Mouse (Mus musculus): ENCODE data around the gene Rmi2.
"Not testable (repeated sequence)": the region's sequence is repeated elsewhere in the genome, so short reads cannot be mapped to it uniquely, and the experiment has no call there.

The Rmi2 gene

GRCm38 (mm10) chr16:10844319-10844670 lies 9.4 kb downstream of the Rmi2 start:
- TF ChIP-seq POU5F1 (IDR thresholded peaks at IDR 0.05; ENCODE audit: borderline replicate concordance, low read length) (no peak), CTCF (conservative IDR thresholded peaks at IDR 0.05; ENCODE audit: low read length) (no peak), NANOG (IDR thresholded peaks at IDR 0.05; ENCODE audit: borderline replicate concordance, low read length) (no peak)
- peaks cover 12% of the 10 kb centered on the region for H3K36me3 ChIP-seq (ENCODE audit: insufficient read depth, low read length)

GRCm38 (mm10) chr16:10845952-10846351 lies 11.1 kb downstream of the Rmi2 start:
- Histone ChIP-seq H3K4me1 (replicated peaks; ENCODE audit: low read depth, low read length) (peaks cover 41% of the 10 kb centered on the region), H3K9me3 (ENCODE audit: low read length) (no peaks in the 10 kb centered on the region), H3K36me3 (ENCODE audit: insufficient read depth, low read length) (no peaks in the 10 kb centered on the region), H3K27me3 (ENCODE audit: insufficient read depth, low read length) (no peaks in the 10 kb centered on the region), H3K4me3 (replicated peaks; ENCODE audit: low read length) (no peak overlapping the region)
- TF ChIP-seq NANOG (IDR thresholded peaks at IDR 0.05; ENCODE audit: borderline replicate concordance, low read length) (no peak), CTCF (conservative IDR thresholded peaks at IDR 0.05; ENCODE audit: low read length) (no peak), POU5F1 (IDR thresholded peaks at IDR 0.05; ENCODE audit: borderline replicate concordance, low read length) (no peak)

More at GRCm38 (mm10) chr16:10844319-10844670, 9.4 kb downstream of the Rmi2 start:
- H3K27me3 ChIP-seq (ENCODE audit: insufficient read depth, low read length), result no peaks in the 10 kb centered on the region
- H3K9me3 ChIP-seq (ENCODE audit: low read length), result no peaks in the 10 kb centered on the region
- H3K4me1 ChIP-seq (replicated peaks; ENCODE audit: low read depth, low read length), result peaks cover 51% of the 10 kb centered on the region
- peak overlapping the region; percentile 63 for H3K4me3 ChIP-seq (replicated peaks; ENCODE audit: low read length)

- Histone ChIP-seq H3K4me3 (replicated peaks; ENCODE audit: low read length) (no peak overlapping the region), H3K27me3 (ENCODE audit: insufficient read depth, low read length) (no peaks in the 10 kb centered on the region), H3K4me1 (replicated peaks; ENCODE audit: low read depth, low read length) (peaks cover 36% of the 10 kb centered on the region), H3K9me3 (ENCODE audit: low read length) (no peaks in the 10 kb centered on the region), H3K36me3 (ENCODE audit: insufficient read depth, low read length) (no peaks in the 10 kb centered on the region)
- peak; percentile 63 for TF ChIP-seq CTCF (conservative IDR thresholded peaks at IDR 0.05; ENCODE audit: low read length)
- TF ChIP-seq POU5F1 (IDR thresholded peaks at IDR 0.05; ENCODE audit: borderline replicate concordance, low read length), result no peak
Measured at GRCm38 (mm10) chr16:10846503-10846902, 11.6 kb downstream of the Rmi2 start.

GRCm38 (mm10) chr16:10849965-10850861 lies 15.4 kb downstream of the Rmi2 start:
- peaks cover 13% of the 10 kb centered on the region for H3K4me1 ChIP-seq (replicated peaks; ENCODE audit: low read depth, low read length)
- H3K4me3 ChIP-seq (replicated peaks; ENCODE audit: low read length), result no peak overlapping the region

DNA sequence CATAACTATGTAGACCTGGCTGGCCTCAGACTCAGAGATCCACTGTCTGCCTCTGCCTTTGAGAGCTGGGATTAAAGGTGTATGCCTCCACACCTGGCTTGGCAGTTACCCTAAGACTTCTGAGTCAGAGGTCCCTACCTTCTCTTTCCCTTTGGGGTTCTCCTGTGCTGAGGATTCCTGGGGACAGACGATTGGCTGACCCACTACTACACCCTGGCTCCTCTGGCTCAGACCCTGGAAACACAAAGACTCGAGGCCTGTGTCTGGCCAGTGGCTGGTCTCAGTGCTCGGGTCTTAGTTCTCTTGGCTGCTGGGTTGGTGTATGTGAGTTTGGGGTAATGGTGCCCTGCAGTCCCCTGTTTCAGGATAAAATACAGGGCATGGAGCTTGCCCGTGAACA lies 16.0 kb downstream of the Rmi2 start:
- H3K4me3 ChIP-seq (replicated peaks; ENCODE audit: low read length), result no peak overlapping the region
- TF ChIP-seq CTCF (conservative IDR thresholded peaks at IDR 0.05; ENCODE audit: low read length) (no peak), POU5F1 (IDR thresholded peaks at IDR 0.05; ENCODE audit: borderline replicate concordance, low read length) (no peak), NANOG (IDR thresholded peaks at IDR 0.05; ENCODE audit: borderline replicate concordance, low read length) (no peak)
- no peaks in the 10 kb centered on the region for H3K36me3 ChIP-seq (ENCODE audit: insufficient read depth, low read length)
- H3K27me3 ChIP-seq (ENCODE audit: insufficient read depth, low read length), result no peaks in the 10 kb centered on the region
- H3K9me3 ChIP-seq (ENCODE audit: low read length), result no peaks in the 10 kb centered on the region
- peaks cover 12% of the 10 kb centered on the region for H3K4me1 ChIP-seq (replicated peaks; ENCODE audit: low read depth, low read length)

More at GRCm38 (mm10) chr16:10849965-10850861, 15.4 kb downstream of the Rmi2 start:
- Histone ChIP-seq H3K36me3 (ENCODE audit: insufficient read depth, low read length) (no peaks in the 10 kb centered on the region), H3K9me3 (ENCODE audit: low read length) (no peaks in the 10 kb centered on the region), H3K27me3 (ENCODE audit: insufficient read depth, low read length) (no peaks in the 10 kb centered on the region)
- TF ChIP-seq NANOG (IDR thresholded peaks at IDR 0.05; ENCODE audit: borderline replicate concordance, low read length) (no peak), POU5F1 (IDR thresholded peaks at IDR 0.05; ENCODE audit: borderline replicate concordance, low read length) (no peak), CTCF (conservative IDR thresholded peaks at IDR 0.05; ENCODE audit: low read length) (no peak)

- not testable (repeated sequence) for H3K36me3 ChIP-seq (ENCODE audit: insufficient read depth, low read length); H3K4me3 ChIP-seq (replicated peaks; ENCODE audit: low read length); H3K9me3 ChIP-seq (ENCODE audit: low read length); H3K27me3 ChIP-seq (ENCODE audit: insufficient read depth, low read length); H3K4me1 ChIP-seq (replicated peaks; ENCODE audit: low read depth, low read length)
Measured at GRCm38 (mm10) chr16:10852216-10852615, 17.4 kb downstream of the Rmi2 start.

DNA sequence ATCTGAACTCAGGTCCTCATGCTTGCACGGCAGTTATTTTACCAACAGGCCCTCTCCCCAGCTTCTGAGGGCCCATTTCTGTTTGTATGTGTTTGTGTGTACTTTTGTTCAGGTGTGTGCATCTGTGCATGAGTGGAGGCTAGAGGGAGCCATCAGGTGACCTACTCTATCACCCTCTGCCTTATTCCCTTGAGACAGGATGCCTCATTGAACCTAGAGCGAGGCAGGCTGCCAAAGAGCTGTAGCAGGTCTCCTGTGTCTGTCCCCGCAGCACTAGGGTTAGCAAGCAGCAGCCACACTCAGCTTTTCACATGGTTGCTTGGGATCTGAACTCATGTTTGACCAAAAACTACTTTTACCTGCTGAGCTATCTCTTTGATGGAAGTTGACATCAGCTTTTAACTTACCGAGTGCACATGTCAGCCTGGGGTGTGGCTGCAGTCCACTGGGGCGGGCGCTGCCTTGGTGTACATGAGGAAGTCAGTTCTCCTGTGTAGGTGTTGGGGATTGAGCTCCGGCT lies 24.9 kb downstream of the Rmi2 start:
- no peaks in the 10 kb centered on the region for H3K27me3 ChIP-seq (ENCODE audit: insufficient read depth, low read length)
- H3K4me1 ChIP-seq (replicated peaks; ENCODE audit: low read depth, low read length), result peaks cover 16% of the 10 kb centered on the region
- H3K36me3 ChIP-seq (ENCODE audit: insufficient read depth, low read length), result no peaks in the 10 kb centered on the region
- no peaks in the 10 kb centered on the region for H3K9me3 ChIP-seq (ENCODE audit: low read length)
- H3K4me3 ChIP-seq (replicated peaks; ENCODE audit: low read length), result no peak overlapping the region
- TF ChIP-seq CTCF (conservative IDR thresholded peaks at IDR 0.05; ENCODE audit: low read length), result no peak
- no peak for TF ChIP-seq POU5F1 (IDR thresholded peaks at IDR 0.05; ENCODE audit: borderline replicate concordance, low read length)
- no peak for TF ChIP-seq NANOG (IDR thresholded peaks at IDR 0.05; ENCODE audit: borderline replicate concordance, low read length)

DNA sequence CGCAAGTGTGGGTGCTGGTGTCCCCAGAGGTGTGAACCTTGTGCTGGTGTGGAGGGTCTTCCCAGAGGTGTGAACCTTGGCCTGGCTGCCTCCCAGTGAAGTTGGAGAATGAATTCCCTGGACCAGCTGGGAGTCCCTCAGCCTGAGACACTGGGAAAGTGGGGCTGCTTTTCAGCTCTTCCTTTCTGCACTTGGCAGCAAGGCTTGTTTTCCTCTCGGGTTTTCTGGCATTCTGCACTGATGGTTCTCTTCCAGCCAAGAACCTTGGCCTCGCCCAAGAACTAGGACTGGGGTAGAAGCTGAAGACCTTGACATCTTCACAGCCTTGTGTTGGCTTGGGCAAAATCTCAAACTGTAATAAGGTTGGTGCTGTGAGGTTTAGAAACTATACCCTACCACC lies 26.5 kb downstream of the Rmi2 start:
- H3K4me1 ChIP-seq (replicated peaks; ENCODE audit: low read depth, low read length), result peaks cover 18% of the 10 kb centered on the region
- no peak for TF ChIP-seq POU5F1 (IDR thresholded peaks at IDR 0.05; ENCODE audit: borderline replicate concordance, low read length)
- TF ChIP-seq CTCF (conservative IDR thresholded peaks at IDR 0.05; ENCODE audit: low read length), result no peak
- TF ChIP-seq NANOG (IDR thresholded peaks at IDR 0.05; ENCODE audit: borderline replicate concordance, low read length), result no peak
- no peaks in the 10 kb centered on the region; the same call in 1 of the 2 replicates for H3K27me3 ChIP-seq (ENCODE audit: insufficient read depth, low read length)

More for the DNA sequence above, 26.5 kb downstream of the Rmi2 start:
- H3K9me3 ChIP-seq (ENCODE audit: low read length), result no peaks in the 10 kb centered on the region
- H3K36me3 ChIP-seq (ENCODE audit: insufficient read depth, low read length), result no peaks in the 10 kb centered on the region
- no peak overlapping the region for H3K4me3 ChIP-seq (replicated peaks; ENCODE audit: low read length)
